ENCODE assay signal across 10 mouse cellular contexts in genomic region chr12:86787020-86787553, GRCm38 (mm10). TPM values are rescaled to one million over a fixed set of nuclear protein-coding genes. Genes with fewer than 3 reads are reported as not detected.
DNase-seq lines count a peak whose midpoint lies in the region; ATAC-seq and TF ChIP-seq lines count a peak whose summit lies in the region.
"Had no signal": no experiment of that assay in that cellular context is flagged by ENCODE, and none has a peak within 500 bp of the region (broad histone marks: within the 10 kb centered on the region; RNA-seq: fewer than 3 reads in every experiment).

No protein-coding gene starts in this region.

- H3K4me1 ChIP-seq in heart, postnatal 0 days (ENCODE audit: control insufficient read depth, insufficient read depth) = peaks cover 24% of the 10 kb centered on the region
- peaks cover 13% of the 10 kb centered on the region for H3K4me1 ChIP-seq in embryonic facial prominence, embryonic 12.5 days
- H3K4me1 ChIP-seq in limb, embryonic 14.5 days (ENCODE audit: control insufficient read depth, insufficient read depth, low read length) = peaks cover 7% of the 10 kb centered on the region; the same call in 1 of the 2 replicates
- H3K4me1 ChIP-seq in stomach, embryonic 14.5 days (ENCODE audit: control insufficient read depth, insufficient read depth, low read length) = 0 out of 2 replicates have a peak, but pooled peaks cover 9% of the 10 kb centered on the region

- ATAC-seq in heart, postnatal 0 days (ENCODE audit: insufficient read depth, low read depth) = no peak
- ATAC-seq in embryonic facial prominence, embryonic 12.5 days (ENCODE audit: insufficient number of reproducible peaks, insufficient read depth, low FRiP score, low TSS enrichment) = no peak
- ATAC-seq in limb, embryonic 14.5 days (ENCODE audit: low FRiP score, low read depth) = 0 out of 2 replicates have a peak, but pooled peaks have one; percentile 10
- ATAC-seq in stomach, embryonic 14.5 days (ENCODE audit: insufficient number of reproducible peaks, insufficient read depth, low FRiP score, low read depth) = peak; percentile 34; the same call in 1 of the 2 replicates

- H3K4me2 ChIP-seq in heart, postnatal 0 days (ENCODE audit: low read depth, low read length) = no peak overlapping the region
- no peak overlapping the region for H3K4me2 ChIP-seq in embryonic facial prominence, embryonic 12.5 days (replicated peaks)
- no peak overlapping the region for H3K4me2 ChIP-seq in limb, embryonic 14.5 days (replicated peaks; ENCODE audit: low read depth, low read length, severe bottlenecking)
- no peak overlapping the region for H3K4me2 ChIP-seq in stomach, embryonic 14.5 days (replicated peaks; ENCODE audit: low read depth, low read length)
- H3K4me2 ChIP-seq: kidney, embryonic 15.5 days had no signal

- WGBS in heart, postnatal 0 days = 54% methylated on average over 4 of the region's 4 CpGs
- WGBS in embryonic facial prominence, embryonic 12.5 days = 68% methylated on average over 4 of the region's 4 CpGs
- WGBS in limb, embryonic 14.5 days = 75% methylated on average over 4 of the region's 4 CpGs
- 59% methylated on average over 4 of the region's 4 CpGs for WGBS in stomach, embryonic 14.5 days

- TF ChIP-seq CTCF in heart, postnatal 0 days (IDR thresholded peaks at IDR 0.05; ENCODE audit: low read depth) = no peak

- H3K36me3 ChIP-seq in heart, postnatal 0 days (replicated peaks; ENCODE audit: control insufficient read depth, insufficient read depth, low read length) = no peaks in the 10 kb centered on the region
- H3K36me3 ChIP-seq in embryonic facial prominence, embryonic 12.5 days = no peaks in the 10 kb centered on the region
- no peaks in the 10 kb centered on the region for H3K36me3 ChIP-seq in limb, embryonic 14.5 days (ENCODE audit: control insufficient read depth, insufficient read depth, low read length)
- H3K36me3 ChIP-seq in stomach, embryonic 14.5 days (ENCODE audit: control insufficient read depth, insufficient read depth, low read length) = no peaks in the 10 kb centered on the region
- H3K36me3 ChIP-seq: kidney, embryonic 15.5 days had no signal

- no peaks in the 10 kb centered on the region for H3K27me3 ChIP-seq in heart, postnatal 0 days (ENCODE audit: control insufficient read depth, insufficient read depth, low read length)
- no peaks in the 10 kb centered on the region for H3K27me3 ChIP-seq in embryonic facial prominence, embryonic 12.5 days
- no peaks in the 10 kb centered on the region for H3K27me3 ChIP-seq in limb, embryonic 14.5 days (ENCODE audit: control insufficient read depth, insufficient read depth, low read length)
- no peaks in the 10 kb centered on the region for H3K27me3 ChIP-seq in stomach, embryonic 14.5 days (ENCODE audit: control insufficient read depth, insufficient read depth, low read length)
- H3K27me3 ChIP-seq: kidney, embryonic 15.5 days had no signal

- no peak for TF ChIP-seq POLR2A in limb, embryonic 14.5 days (IDR thresholded peaks at IDR 0.05; ENCODE audit: borderline replicate concordance, extremely low read depth, insufficient read depth, insufficient read length)

- peak overlapping the region; percentile 55; the same call in 1 of the 2 replicates for H3K27ac ChIP-seq in heart, postnatal 0 days (ENCODE audit: low read depth)
- H3K27ac ChIP-seq in embryonic facial prominence, embryonic 12.5 days = 0 out of 2 replicates have a peak overlapping the region, but pooled peaks have one; percentile 11
- no peak overlapping the region for H3K27ac ChIP-seq in limb, embryonic 14.5 days (replicated peaks; ENCODE audit: low read depth, low read length)
- H3K27ac ChIP-seq in stomach, embryonic 14.5 days (ENCODE audit: low read length) = no peak overlapping the region
- H3K27ac ChIP-seq: kidney, embryonic 15.5 days had no signal

- no peak for DNase-seq in heart, postnatal 0 days (ENCODE audit: low spot score)
- DNase-seq in heart, adult 8-10 months (ENCODE audit: low spot score) = no peak
- no peak for DNase-seq in limb, embryonic 14.5 days (ENCODE audit: low spot score)
- DNase-seq in gastrocnemius, postnatal 14 days = no peak
- no peak for DNase-seq in frontal cortex, adult 2 months (ENCODE audit: extremely low spot score in 1 of 2, low spot score in 1 of 2)
- DNase-seq in c-Kit-positive CD71-positive TER-119-positive erythroid progenitor cells, embryonic 14.5 days (ENCODE audit: low spot score) = no peak

- no peak overlapping the region for H3K9ac ChIP-seq in heart, postnatal 0 days (replicated peaks; ENCODE audit: low read depth, low read length)
- no peak overlapping the region for H3K9ac ChIP-seq in embryonic facial prominence, embryonic 12.5 days
- no peak overlapping the region for H3K9ac ChIP-seq in limb, embryonic 14.5 days (ENCODE audit: low read depth, low read length, severe bottlenecking)
- H3K9ac ChIP-seq in stomach, embryonic 14.5 days (replicated peaks; ENCODE audit: low read depth, low read length) = no peak overlapping the region
- H3K9ac ChIP-seq: kidney, embryonic 15.5 days had no signal

- H3K9me3 ChIP-seq in heart, postnatal 0 days (replicated peaks; ENCODE audit: control insufficient read depth, low read length) = no peaks in the 10 kb centered on the region
- H3K9me3 ChIP-seq in embryonic facial prominence, embryonic 12.5 days = no peaks in the 10 kb centered on the region
- no peaks in the 10 kb centered on the region for H3K9me3 ChIP-seq in limb, embryonic 14.5 days (ENCODE audit: control insufficient read depth, low read length)
- H3K9me3 ChIP-seq in stomach, embryonic 14.5 days (ENCODE audit: control insufficient read depth, low read depth, low read length) = no peaks in the 10 kb centered on the region
- H3K9me3 ChIP-seq: kidney, embryonic 15.5 days had no signal

- H3K4me3 ChIP-seq in heart, postnatal 0 days (ENCODE audit: low read depth, low read length) = no peak overlapping the region
- no peak overlapping the region for H3K4me3 ChIP-seq in embryonic facial prominence, embryonic 12.5 days
- H3K4me3 ChIP-seq in limb, embryonic 14.5 days (replicated peaks; ENCODE audit: low read length) = no peak overlapping the region
- H3K4me3 ChIP-seq in stomach, embryonic 14.5 days (ENCODE audit: low read depth, low read length) = no peak overlapping the region
- H3K4me3 ChIP-seq: kidney, embryonic 15.5 days had no signal

- intact Hi-C loops in gastrocnemius, postnatal 14 days (cut with DNase I; ENCODE audit: low total_unique reads) = no loop called here

- TF ChIP-seq EP300 in heart, postnatal 0 days (IDR thresholded peaks at IDR 0.05; ENCODE audit: low read depth) = no peak

RNA-seq across cellular contexts. Expression of gene Lrrc74a, which starts 52.9 kb away (rescaled TPM):
- total RNA-seq in heart, postnatal 0 days (2014; rRNA removed; ENCODE audit: low replicate concordance) = not detected in 2 replicates
- polyA plus RNA-seq in heart, postnatal 0 days (2015; fragmentation: Nextera tagmentation; extraction: Ambion mirVana) = not detected in 2 replicates
- not detected for total RNA-seq in heart, adult 8-10 months (2022)
- polyA plus RNA-seq in embryonic facial prominence, embryonic 12.5 days (2016; fragmentation: Nextera tagmentation; extraction: Ambion mirVana) = not detected in 2 replicates
- not detected in 2 replicates for polyA plus RNA-seq in limb, embryonic 14.5 days (2012; rRNA removed)
- not detected in 2 replicates for polyA plus RNA-seq in limb, embryonic 14.5 days (2014; fragmentation: Nextera tagmentation; extraction: Ambion mirVana)
- polyA plus RNA-seq in stomach, embryonic 14.5 days (2014; fragmentation: Nextera tagmentation; extraction: Ambion mirVana) = not detected in 2 replicates
- not detected for total RNA-seq in gastrocnemius, postnatal 14 days (2021)
- not detected in 2 replicates for polyA plus RNA-seq in frontal cortex, adult 2 months (2012; rRNA removed)
- polyA plus RNA-seq: kidney, embryonic 15.5 days; lung, embryonic 16.5 days had no signal

Comparison
In these comparisons a context has a peak if more than half of its experiments do, and no peak if none do; other contexts are left out.
1. ATAC-seq: peak in limb, embryonic 14.5 days (single experiment) and stomach, embryonic 14.5 days (single experiment); none in heart, postnatal 0 days (single experiment) and embryonic facial prominence, embryonic 12.5 days (single experiment).
2. H3K27ac ChIP-seq: peak in heart, postnatal 0 days (single experiment) and embryonic facial prominence, embryonic 12.5 days (single experiment); none in limb, embryonic 14.5 days (single experiment) and stomach, embryonic 14.5 days (single experiment).